Mouse (Mus musculus) hindbrain, embryonic 12.5 days (tissue): ENCODE data around the gene Naa38. TPM values are rescaled to one million over a fixed set of nuclear protein-coding genes. Genes with fewer than 3 reads are reported as not detected.

Experiments
- ATAC-seq: fragments of 200-750 bp; cut with Nextera tagmentation; 2 replicates; pipeline ENCODE4 v1.8.0; 2017; ENCODE audit warnings: moderate TSS enrichment; ENCODE audit not compliant: low FRiP score
- H3K27ac ChIP-seq: fragments of 300-500 bp; sonication (generic); 2 replicates; pipeline ENCODE4 v1.5.1; 2016; ENCODE audit warnings: mild to moderate bottlenecking
- H3K27me3 ChIP-seq: fragments of 300-500 bp; sonication (generic); 2 replicates; pipeline ENCODE4 v1.6.1; 2016; ENCODE audit warnings: mild to moderate bottlenecking
- H3K36me3 ChIP-seq: fragments of 300-500 bp; sonication (generic); 2 replicates; pipeline ENCODE4 v1.6.1; 2016; ENCODE audit warnings: mild to moderate bottlenecking
- H3K4me1 ChIP-seq: fragments of 300-500 bp; sonication (generic); 2 replicates; pipeline ENCODE4 v1.6.1; 2016
- H3K4me2 ChIP-seq: fragments of 300-500 bp; sonication (generic); replicated peaks from 2 replicates; pipeline ENCODE4 v1.6.1; 2016; ENCODE audit warnings: mild to moderate bottlenecking
- H3K4me3 ChIP-seq: fragments of 300-500 bp; sonication (generic); 2 replicates; pipeline ENCODE4 v1.5.1; 2016; ENCODE audit warnings: mild to moderate bottlenecking
- H3K9ac ChIP-seq: fragments of 300-500 bp; sonication (generic); 2 replicates; pipeline ENCODE4 v1.6.1; 2016; ENCODE audit warnings: mild to moderate bottlenecking, moderate library complexity
- H3K9me3 ChIP-seq: fragments of 300-500 bp; sonication (generic); replicated peaks from 2 replicates; pipeline ENCODE4 v1.6.1; 2016; ENCODE audit warnings: mild to moderate bottlenecking
- WGBS: fragments of 180-500 bp; shearing (Covaris S2); methylation state at CpG from one replicate; pipeline ENCODE4 v1.1.7; 2016; 5-methylcytosine and 5-hydroxymethylcytosine counted together
- polyA plus RNA-seq: library from polyadenylated mRNA; unstranded; fragments of >200 nt; fragmentation: Nextera tagmentation; extraction: Ambion mirVana; gene quantifications from 2 replicates; pipeline ENCODE4 v1.2.1, GENCODE M21; 2016

Naa38 gene
- polyA plus RNA-seq, 1 experiment from 2014 or later: 103 TPM

DNA sequence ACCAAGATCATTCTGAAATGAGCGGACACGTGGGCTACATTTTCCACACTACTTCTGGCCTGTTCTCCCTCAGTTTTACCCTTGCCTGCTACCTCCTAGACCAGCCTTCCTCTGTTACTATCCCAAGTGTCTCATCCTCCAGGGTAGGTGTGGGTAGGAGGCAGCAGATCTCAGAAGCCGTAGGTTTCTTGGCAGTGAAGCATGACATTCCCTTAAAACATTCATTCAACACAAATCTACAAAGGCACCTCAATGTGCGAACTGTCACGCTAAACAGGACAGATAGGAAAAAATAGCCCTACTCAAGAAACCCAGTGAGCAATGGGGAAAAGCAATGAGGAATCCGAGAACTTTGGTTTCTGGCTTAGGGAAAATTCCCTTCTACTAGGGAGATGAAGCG lies 17.3 kb downstream of the Naa38 start:
- Histone ChIP-seq H3K27me3 (no peaks in the 10 kb centered on the region), H3K27ac (peak overlapping the region; percentile 99), H3K4me2 (peak overlapping the region; percentile 99), H3K9me3 (no peaks in the 10 kb centered on the region), H3K4me3 (peak overlapping the region; percentile 63), H3K9ac (peak overlapping the region; percentile 95), H3K36me3 (peaks cover 13% of the 10 kb centered on the region), H3K4me1 (peaks cover 67% of the 10 kb centered on the region)
- ATAC-seq: no peak
- WGBS: 62% methylated on average over 7 of the region's 7 CpGs

DNA sequence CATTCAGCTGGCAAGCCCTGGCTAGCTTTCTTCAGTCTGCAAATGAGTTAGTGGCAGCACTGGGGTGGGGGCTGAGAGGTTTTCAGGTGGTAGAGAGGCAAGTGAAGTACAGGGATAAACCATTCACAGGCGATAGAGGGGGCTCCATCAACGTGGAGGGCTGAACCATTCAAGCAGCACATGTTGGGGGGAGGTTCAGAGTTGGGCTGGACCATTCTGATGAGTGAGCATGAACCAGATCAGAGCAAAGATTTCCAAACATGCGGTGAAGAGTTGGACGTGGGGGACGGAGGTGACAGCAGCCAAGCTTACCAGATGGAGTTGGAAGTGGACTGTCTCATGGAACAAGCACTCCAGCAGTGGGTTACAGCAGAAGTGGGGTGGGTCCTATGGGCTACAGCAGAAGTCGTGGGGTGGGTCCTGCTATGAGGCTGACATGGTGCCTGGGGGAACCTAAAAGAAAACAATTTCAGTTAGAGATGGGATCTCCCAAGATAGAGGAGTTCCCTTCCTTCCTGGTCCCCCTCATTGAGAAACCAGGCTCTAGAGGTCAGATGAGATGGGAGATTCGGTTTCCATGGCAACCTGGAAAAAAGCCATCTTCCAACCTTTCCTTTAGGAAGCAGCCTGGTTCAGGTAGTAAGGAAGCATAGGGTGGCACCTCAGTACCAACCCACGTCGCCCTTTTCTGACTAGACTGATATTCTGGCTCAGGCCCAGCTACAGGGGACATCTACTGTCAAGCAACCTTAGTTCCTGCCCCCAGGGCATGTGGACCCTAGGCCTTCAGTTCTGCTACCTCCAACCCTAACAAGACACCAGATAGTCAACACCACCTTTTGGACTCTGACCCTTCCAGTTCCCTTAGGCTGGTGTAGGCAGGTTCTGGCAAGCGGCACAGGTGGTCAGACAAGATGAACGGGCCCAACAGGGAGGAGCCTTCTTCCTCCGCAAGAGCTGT lies 18.2 kb downstream of the Naa38 start, which contains the start of gene Kdm6b:
Gene Kdm6b, minus strand, starts transcription at position 455 of the 961 bp plus-strand sequence.
- H3K9ac ChIP-seq: peak within 1 kb of the TSS; percentile 95
- H3K9me3 ChIP-seq: no peaks in the 10 kb centered on the region
- H3K4me3 ChIP-seq: peak within 1 kb of the TSS; percentile 63
- peaks cover 67% of the 10 kb centered on the region for H3K4me1 ChIP-seq
- no peaks in the 10 kb centered on the region for H3K27me3 ChIP-seq
- 38% methylated on average over 12 of the region's 12 CpGs for WGBS
- H3K4me2 ChIP-seq: peak within 1 kb of the TSS; percentile 99
- peak within 1 kb of the TSS; percentile 99 for H3K27ac ChIP-seq
- no peak for ATAC-seq
- peaks cover 7% of the 10 kb centered on the region; the same call in 1 of the 2 replicates for H3K36me3 ChIP-seq

DNA sequence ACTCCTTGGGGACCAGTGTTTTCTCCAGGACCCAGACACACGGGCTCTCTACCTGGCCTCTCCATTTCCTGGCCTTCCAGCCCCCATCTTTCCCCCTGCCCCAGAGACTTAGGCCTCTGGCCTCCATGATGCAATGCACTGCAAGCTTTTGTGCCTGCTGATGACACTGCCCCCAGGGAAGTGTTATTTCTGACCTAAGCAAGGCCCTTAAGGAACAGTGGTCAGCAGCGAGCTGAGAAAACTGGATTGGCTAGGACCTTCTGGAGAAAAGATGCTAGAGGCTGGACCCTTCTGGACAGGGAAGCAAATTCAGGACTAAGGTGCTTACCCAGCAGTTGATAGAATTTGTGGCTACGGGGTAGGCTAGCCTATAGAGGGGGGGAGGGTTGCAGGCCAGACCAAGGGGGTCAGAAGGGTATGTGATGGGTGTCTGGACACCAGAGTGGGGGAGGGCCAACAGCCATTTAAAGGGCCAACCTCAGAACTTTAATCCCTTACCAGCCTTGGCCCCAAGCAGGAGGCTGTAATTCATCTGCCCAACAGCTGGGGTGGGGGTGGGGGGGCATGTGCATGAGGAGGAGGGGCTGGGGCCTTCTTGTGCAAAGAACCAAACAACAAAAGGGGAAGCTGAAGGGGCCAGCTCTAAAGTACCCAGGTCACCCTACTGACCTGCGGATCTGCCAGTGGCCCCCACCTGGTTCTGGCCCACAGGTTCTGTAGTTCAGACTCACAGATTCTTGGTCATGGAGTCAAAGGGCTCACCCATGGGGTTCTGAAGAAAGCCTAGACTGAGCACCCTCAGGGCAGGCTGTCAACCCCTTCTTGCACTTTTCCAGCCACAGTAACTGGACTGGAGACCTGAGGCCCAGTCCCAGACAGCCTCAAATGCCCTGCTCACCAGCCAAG lies 19.4 kb downstream of the Naa38 start:
- no peak for ATAC-seq
- H3K27me3 ChIP-seq: no peaks in the 10 kb centered on the region
- H3K27ac ChIP-seq: peak overlapping the region; percentile 99
- peaks cover 7% of the 10 kb centered on the region; the same call in 1 of the 2 replicates for H3K36me3 ChIP-seq
- peak overlapping the region; percentile 99 for H3K4me2 ChIP-seq
- peaks cover 67% of the 10 kb centered on the region for H3K4me1 ChIP-seq
- no peaks in the 10 kb centered on the region for H3K9me3 ChIP-seq
- peak overlapping the region; percentile 95 for H3K9ac ChIP-seq
- peak overlapping the region; percentile 63 for H3K4me3 ChIP-seq
- WGBS: 11% methylated on average over 4 of the region's 4 CpGs

DNA sequence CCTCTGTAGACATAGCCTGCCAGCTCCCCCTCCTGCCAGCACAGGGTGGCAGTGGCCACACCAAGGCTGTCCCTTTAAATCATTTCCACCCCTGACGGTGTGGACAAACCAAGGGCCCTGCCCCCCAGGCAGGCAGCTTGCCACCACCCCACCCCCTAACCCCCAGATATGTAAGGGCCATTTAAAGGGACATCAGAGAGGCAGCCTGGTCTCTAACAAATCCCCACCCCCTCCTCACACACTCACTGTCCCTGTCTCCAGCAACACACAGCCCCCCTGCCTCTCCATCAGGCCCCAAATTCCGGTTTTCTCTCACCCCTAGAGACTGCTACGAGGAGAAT lies 20.0 kb downstream of the Naa38 start:
- peak overlapping the region; percentile 63 for H3K4me3 ChIP-seq
- H3K9me3 ChIP-seq: no peaks in the 10 kb centered on the region
- H3K9ac ChIP-seq: peak overlapping the region; percentile 95
- peaks cover 73% of the 10 kb centered on the region for H3K4me1 ChIP-seq
- peak overlapping the region; percentile 99 for H3K27ac ChIP-seq
- H3K4me2 ChIP-seq: peak overlapping the region; percentile 99
- H3K27me3 ChIP-seq: peaks cover 2% of the 10 kb centered on the region; the same call in 1 of the 2 replicates
- 2% methylated on average over 3 of the region's 3 CpGs for WGBS
- H3K36me3 ChIP-seq: peaks cover 7% of the 10 kb centered on the region; the same call in 1 of the 2 replicates
- ATAC-seq: peak; percentile 16; the same call in 1 of the 2 replicates

DNA sequence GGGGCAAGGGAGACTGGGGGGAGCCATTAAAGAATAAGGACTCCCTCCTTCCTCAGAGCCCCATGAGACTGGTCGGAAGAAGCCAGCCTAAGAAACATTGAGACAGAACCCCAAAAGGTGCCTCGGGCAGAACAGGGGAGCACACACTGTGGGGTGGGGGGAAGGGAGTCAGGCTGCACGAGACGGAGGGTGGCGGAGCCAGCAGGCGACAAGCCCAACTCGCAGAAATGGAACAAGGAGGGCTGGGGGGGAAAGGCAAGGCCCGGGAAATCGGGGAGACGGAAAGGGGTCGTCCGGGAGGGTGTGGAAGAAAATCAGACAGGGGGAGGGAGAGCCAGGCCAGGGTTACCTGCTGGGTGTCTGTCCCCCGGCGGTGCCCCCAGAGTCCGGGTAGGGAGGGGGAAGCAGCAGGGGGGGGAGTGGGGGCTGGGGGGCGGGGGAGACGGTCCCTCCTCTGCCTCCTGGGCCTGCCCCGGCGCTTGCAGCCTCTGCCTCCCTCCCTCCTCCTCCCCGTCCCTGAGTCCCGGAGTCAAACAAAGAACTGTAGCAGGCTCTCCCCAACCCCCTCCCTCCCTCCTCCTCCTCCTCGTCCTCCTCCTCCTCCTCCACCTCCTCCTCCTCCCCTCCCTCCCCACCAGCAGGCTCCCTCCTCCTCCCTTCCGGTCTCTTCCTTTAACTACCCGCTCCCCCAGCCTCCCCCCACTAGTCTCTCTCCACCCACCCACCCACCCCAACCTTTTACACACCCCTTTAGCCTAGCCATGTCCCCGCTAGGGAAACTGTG lies 20.6 kb downstream of the Naa38 start:
- Histone ChIP-seq H3K9me3 (no peaks in the 10 kb centered on the region), H3K9ac (peak overlapping the region; percentile 95), H3K27me3 (peaks cover 7% of the 10 kb centered on the region), H3K4me2 (peak overlapping the region; percentile 99), H3K36me3 (peaks cover 7% of the 10 kb centered on the region; the same call in 1 of the 2 replicates), H3K4me3 (peak overlapping the region; percentile 63), H3K4me1 (peaks cover 79% of the 10 kb centered on the region), H3K27ac (peak overlapping the region; percentile 99)
- WGBS: 2% methylated on average over 14 of the region's 25 CpGs
- no peak for ATAC-seq

DNA sequence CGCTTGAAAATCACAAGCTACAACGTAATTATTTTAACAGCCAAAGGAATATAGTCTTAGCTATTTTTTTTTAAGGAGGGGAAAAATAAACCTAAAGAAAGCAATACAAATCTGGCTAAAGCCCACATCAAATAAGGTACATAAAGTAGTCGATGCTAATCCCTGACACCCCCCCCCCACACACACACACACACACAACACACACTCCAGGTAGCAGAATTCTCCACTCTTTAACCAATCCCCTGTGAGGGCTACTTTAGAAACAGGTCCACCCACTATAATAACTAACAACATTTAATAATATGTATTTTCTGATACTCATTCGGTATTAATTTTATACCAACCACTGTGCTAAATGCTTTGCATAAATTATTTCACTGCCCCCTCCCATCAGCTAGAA lies 21.2 kb downstream of the Naa38 start:
- 0% methylated on average over 4 of the region's 4 CpGs for WGBS
- Histone ChIP-seq H3K4me3 (peak overlapping the region; percentile 63), H3K9me3 (no peaks in the 10 kb centered on the region), H3K9ac (peak overlapping the region; percentile 95), H3K4me2 (peak overlapping the region; percentile 99), H3K27me3 (peaks cover 14% of the 10 kb centered on the region), H3K27ac (peak overlapping the region; percentile 99), H3K36me3 (peaks cover 7% of the 10 kb centered on the region; the same call in 1 of the 2 replicates), H3K4me1 (peaks cover 84% of the 10 kb centered on the region)
- no peak for ATAC-seq

DNA sequence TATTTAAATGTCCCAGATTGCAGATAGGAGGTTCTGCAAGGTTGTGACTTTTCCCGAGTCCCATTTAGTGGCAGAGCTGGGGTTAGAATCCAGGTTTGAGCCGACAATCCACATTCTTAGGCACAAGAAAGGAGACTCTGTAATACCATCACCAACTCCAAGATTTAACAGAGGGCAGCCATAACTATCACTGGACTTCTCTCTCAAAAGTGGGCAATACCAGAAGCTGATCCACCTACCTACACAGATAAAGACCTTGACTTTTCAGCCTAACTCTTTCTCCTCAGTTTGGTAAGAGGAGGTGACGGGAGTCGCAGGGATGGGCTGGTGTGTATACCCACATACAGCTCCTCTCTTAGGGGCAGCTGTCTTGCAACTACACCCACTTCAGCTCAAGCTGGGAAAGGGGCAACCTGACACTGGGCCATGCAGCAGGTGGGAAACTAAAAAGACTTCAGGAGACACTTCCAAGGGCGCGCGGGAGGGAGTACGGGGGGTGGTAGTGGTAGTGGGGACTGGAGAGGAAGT lies 21.7 kb downstream of the Naa38 start:
- no peak for ATAC-seq
- H3K27ac ChIP-seq: peak overlapping the region; percentile 99
- peaks cover 81% of the 10 kb centered on the region for H3K4me1 ChIP-seq
- 6% methylated on average over 8 of the region's 8 CpGs for WGBS
- H3K9me3 ChIP-seq: no peaks in the 10 kb centered on the region
- peaks cover 7% of the 10 kb centered on the region; the same call in 1 of the 2 replicates for H3K36me3 ChIP-seq
- peak overlapping the region; percentile 63 for H3K4me3 ChIP-seq
- H3K27me3 ChIP-seq: peaks cover 18% of the 10 kb centered on the region
- peak overlapping the region; percentile 95 for H3K9ac ChIP-seq
- H3K4me2 ChIP-seq: peak overlapping the region; percentile 99

DNA sequence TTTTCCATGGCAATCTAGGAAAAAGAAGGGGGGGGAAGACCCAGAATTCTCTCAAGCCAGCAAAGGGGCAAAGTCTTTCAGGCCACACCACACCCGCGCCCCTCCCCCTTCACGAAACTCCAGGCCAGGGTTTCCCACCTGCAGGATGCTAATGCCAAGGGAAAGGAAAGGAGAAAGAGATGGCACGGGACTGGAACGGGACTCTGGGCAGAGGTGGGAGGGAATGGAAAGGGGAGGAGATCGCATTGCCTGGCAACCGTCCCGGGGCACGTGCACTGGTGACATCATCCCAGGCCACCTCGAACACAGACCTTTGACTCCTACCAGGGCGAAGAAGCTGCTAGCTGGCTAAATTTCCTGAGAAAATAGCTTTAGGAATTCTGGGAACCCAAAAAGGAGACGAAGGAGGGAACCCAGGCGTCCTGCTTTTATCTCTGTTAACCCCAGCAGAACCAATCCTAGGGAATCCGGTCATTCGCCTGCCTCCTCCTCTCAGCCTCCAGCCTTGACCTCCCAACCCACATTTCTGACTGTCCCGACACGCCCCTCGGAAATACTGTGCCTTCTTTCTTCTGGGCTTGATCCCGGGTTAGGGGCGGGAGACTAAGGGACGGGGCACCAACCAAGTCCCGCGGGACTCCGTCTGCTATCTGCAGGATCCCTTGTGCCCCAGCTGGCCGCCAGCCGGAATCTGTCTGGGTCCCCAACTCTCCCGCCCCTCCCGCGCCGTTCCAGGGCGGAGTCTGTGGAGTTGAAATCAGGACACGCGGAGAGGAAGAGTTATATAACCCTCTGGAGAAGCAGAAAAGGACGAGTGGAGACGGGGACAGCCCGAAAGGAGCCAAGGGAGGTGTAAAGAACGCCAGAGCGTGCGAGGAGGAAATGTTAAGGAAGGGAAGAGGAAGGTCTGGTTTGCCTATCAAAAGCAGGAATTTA lies 22.4 kb downstream of the Naa38 start:
- Histone ChIP-seq H3K36me3 (peaks cover 4% of the 10 kb centered on the region; the same call in 1 of the 2 replicates), H3K4me2 (peak overlapping the region; percentile 99), H3K27ac (peak overlapping the region; percentile 99), H3K4me1 (peaks cover 74% of the 10 kb centered on the region), H3K9ac (peak overlapping the region; percentile 95), H3K9me3 (no peaks in the 10 kb centered on the region), H3K27me3 (peaks cover 26% of the 10 kb centered on the region), H3K4me3 (peak overlapping the region; percentile 63)
- under 1% methylated on average over 39 of the region's 39 CpGs for WGBS
- peak; percentile 26 for ATAC-seq

DNA sequence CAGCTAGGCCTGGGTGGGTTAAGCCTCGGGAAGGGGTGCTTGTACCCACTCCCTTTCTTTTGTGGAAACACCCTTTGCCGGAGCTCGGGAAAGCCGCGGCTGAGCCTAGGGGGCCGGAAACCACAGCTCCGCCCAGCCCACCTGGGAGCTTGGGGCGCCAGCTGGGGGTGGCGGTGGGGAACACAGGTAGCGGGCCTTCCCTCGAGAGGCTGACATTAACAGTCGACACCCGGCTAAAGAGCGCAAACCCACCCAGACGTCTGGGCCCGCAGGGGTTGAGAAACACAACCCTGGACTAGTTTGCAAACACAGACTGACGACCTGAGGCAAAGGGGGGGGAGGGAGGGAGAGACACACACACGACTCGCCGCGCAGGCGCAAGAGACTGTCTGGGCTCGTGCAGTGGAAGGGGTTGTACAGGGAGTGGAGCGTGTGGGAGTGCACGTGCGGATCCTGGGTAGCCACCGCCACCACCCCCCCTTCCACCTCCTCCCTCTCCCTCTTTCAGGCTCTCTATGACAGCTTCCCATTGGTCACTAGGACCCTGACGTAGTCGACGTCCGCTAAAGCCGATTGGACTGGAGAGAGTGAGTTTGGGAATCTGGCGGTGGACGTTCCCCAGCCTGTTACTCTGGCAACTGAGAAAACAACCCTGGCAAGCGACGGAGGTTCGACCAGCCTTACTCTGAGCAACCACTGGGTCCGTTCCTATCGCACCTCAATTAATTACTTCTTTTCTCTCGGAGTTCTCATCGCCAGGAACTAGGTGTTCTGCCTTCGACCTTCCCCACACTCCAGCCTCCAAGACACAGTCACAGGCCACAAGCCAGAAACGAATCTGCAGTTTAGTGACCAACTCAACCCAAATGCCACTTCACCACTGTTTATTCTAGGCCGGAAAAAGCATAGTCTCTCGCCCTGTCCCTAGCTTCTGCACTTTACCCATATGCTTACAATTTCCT lies 23.5 kb downstream of the Naa38 start:
- peaks cover 64% of the 10 kb centered on the region for H3K4me1 ChIP-seq
- H3K27me3 ChIP-seq: peaks cover 33% of the 10 kb centered on the region
- no peaks in the 10 kb centered on the region for H3K9me3 ChIP-seq
- peak overlapping the region; percentile 63 for H3K4me3 ChIP-seq
- H3K27ac ChIP-seq: peak overlapping the region; percentile 99
- under 1% methylated on average over 42 of the region's 45 CpGs for WGBS
- ATAC-seq: peak; percentile 90
- H3K36me3 ChIP-seq: no peaks in the 10 kb centered on the region
- peak overlapping the region; percentile 99 for H3K4me2 ChIP-seq
- H3K9ac ChIP-seq: peak overlapping the region; percentile 65

DNA sequence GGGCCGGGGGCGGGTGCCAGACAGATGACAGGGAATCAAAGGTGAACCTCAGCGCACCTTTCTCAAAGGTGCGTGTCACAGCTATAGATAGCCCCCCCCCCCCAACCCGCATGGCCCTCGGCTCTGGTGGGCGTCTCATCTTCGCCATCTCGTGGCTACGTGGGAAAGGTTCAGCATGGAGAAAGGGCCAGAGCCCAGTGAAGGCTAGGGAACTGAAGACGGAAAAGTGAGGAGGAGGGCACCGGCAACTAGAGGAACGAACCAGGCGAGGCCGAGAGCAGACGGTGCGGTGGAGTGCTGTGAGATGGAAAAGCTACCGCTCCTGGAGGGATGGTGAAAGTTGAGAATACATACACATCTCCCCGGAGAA lies 24.1 kb downstream of the Naa38 start:
- no peaks in the 10 kb centered on the region for H3K36me3 ChIP-seq
- peak overlapping the region; percentile 99 for H3K4me2 ChIP-seq
- peak overlapping the region; percentile 63 for H3K4me3 ChIP-seq
- H3K9me3 ChIP-seq: no peaks in the 10 kb centered on the region
- under 1% methylated on average over 19 of the region's 19 CpGs for WGBS
- peaks cover 33% of the 10 kb centered on the region for H3K27me3 ChIP-seq
- H3K27ac ChIP-seq: peak overlapping the region; percentile 99
- peak overlapping the region; percentile 65 for H3K9ac ChIP-seq
- peaks cover 57% of the 10 kb centered on the region for H3K4me1 ChIP-seq
- ATAC-seq: no peak
